Mouse (Mus musculus) embryonic fibroblast, embryonic 13.5 days (primary cell): ENCODE measurements around the gene Mitd1.

Experiments
- CTCF ChIP-seq: IDR thresholded peaks from 2 replicates; pipeline ENCODE4 v1.5.1; 2011; ENCODE audit warnings: mild to moderate bottlenecking, control low read depth, low read length, moderate library complexity, borderline replicate concordance; ENCODE audit not compliant: insufficient read depth
- POLR2A ChIP-seq: IDR thresholded peaks from 2 replicates; pipeline ENCODE4 v1.6.1; 2011; ENCODE audit warnings: low read depth, mild to moderate bottlenecking, control low read depth, low read length, moderate library complexity

DNA sequence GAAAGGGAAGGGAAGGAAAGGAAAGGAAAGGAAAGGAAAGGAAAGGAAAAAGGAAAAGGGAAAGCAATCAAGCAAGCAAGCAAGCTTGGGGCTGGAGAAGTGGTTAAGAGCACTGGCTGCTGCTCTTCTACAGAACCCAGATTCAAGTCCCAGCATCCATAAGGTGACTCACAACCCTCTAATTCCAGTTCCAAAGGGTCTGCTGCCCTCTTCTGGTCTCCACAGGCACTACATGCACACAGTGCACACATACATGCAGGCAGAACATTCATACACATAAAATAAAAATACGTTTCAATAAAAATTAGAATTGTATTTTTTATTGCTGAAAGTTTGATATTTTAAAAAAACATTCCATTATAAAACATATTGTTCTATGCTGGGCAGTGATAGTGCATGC is 23.2 kb downstream of the Mitd1 start:
- TF ChIP-seq CTCF, result peak; percentile 62; the same call in 1 of the 2 replicates
- TF ChIP-seq POLR2A, result no peak
